Mouse (Mus musculus): Measurements from ENCODE around the gene Nup214.

The Nup214 gene

GRCm38 (mm10) chr2:32047323-32047722, 73.1 kb downstream of the Nup214 start:
- peak; percentile 88 for DNase-seq

DNA sequence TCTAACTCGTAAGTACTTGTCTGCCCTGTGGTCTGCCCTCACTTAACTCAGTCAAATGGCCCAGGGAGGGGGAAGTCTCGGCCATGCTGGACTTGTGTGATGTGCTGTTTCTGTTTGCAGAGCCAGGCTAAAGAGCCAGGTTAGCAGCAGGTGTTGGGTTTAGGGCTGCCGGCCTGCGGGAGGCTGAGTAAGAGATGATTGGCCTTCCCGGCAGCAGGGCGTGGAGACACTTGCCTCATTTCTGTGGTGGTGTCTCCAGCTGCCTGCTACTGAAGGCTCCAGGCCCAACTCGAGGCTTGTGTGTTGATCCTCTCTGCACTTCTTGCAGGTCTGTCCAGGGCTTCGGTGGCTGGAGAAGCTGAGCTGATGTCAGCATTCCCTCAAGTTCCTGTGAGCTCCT, 77.6 kb downstream of the Nup214 start:
- peak; percentile 78 for DNase-seq

DNA sequence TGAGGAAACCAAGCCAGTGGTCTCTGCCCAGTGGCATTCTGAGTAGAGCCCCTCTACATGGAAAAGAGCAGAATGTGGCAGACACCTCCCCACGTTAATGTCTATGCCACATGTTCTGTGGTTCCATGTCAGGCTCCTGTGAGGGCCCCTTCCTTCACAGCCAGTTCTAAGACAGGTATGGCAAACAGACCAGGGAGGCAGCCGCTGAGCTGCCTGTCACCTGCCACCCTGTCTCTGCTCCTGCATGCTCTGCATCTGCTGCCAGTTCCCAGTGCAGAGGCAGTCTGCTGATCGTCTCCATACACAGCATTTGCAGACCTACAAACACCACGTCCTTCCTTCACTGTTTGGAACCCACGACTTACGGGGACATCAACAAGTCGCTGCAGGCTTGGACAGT, 78.2 kb downstream of the Nup214 start:
- peak; percentile 71 for DNase-seq

- DNase-seq, result peak; percentile 65
Observed at GRCm38 (mm10) chr2:32055357-32055965, 81.2 kb downstream of the Nup214 start.

DNA sequence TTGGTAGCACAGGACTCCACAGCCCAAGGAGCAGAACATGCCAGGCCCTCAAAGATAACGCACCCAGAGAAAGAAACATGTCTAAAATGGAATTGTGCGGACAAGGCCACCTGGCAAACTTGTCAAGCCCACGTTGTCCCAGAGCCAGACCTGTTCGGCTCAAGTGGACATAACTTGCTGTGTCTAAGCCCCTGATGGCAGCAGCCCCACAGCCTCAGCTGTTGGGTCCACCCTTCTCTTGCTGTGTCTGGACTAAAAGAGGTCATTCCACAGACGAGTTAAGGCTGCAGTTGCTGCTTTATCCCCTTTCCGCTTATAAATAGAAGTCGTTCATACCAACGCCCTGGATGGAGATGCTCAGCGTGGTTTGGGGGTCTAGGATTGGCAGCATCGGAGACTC, 82.3 kb downstream of the Nup214 start:
- DNase-seq, result no peak

GRCm38 (mm10) chr2:32057360-32057759, 83.1 kb downstream of the Nup214 start:
- peak; percentile 73 for DNase-seq

DNA sequence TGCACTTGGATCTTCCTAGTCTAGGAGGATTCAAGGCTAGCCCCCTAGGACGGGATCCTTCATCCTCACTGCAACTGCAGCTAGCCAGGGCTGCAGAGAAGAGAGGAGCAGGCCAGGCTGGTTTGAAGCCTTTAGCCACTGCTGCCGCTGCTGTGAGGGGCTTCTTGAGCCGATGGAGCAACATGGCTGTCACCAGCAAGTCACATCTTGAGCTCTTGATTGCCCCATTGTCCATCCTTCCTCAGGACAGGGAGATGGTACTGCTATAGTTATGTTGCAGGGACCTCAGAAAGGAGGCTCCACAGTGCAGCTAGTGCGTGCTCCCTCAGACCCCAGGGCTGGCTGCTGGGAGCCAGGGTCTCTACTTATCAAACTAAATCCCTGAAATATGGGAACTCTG, 83.6 kb downstream of the Nup214 start:
- no peak for DNase-seq

GRCm38 (mm10) chr2:32058241-32058640, 84.0 kb downstream of the Nup214 start:
- peak; percentile 70 for DNase-seq

DNA sequence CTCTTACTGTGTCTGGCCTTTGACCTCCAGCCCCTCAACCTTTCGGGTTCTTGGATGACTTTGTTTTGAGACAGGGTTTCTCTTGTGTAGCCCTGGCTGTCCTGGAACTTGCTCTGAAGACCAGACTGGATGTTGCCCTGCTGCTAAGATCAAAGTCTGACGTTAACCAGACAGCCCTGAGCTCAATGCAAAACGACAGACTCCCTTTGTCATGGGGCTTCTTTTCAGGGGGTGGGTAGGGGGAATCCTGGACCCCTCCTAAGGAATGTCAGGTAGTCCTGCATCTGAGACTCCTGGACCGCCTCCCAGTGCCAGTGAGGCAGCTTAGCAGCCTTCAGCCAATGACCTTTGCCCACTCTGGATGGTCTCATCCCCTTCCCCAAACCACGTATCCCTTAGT, 84.5 kb downstream of the Nup214 start:
- DNase-seq, result no peak

DNA sequence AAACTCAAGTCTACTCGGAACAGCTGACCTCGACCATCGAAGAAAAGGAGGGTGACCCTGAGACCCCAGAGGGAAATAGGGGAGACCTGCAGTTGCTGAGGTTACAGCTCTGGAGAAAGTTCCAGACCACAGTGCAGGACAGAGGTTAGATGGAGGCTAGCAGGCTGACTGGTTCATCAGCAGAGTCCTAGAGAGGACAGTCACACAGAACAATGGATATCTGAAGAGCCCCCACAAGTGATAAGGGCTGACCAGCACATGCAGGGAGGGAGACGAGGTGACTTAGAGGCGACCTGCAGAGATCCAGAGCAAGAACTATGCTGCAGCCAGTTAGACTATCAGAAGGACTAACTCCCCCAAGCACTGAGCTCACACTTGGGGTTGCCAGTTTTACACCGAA, 85.4 kb downstream of the Nup214 start:
- DNase-seq, result no peak

DNA sequence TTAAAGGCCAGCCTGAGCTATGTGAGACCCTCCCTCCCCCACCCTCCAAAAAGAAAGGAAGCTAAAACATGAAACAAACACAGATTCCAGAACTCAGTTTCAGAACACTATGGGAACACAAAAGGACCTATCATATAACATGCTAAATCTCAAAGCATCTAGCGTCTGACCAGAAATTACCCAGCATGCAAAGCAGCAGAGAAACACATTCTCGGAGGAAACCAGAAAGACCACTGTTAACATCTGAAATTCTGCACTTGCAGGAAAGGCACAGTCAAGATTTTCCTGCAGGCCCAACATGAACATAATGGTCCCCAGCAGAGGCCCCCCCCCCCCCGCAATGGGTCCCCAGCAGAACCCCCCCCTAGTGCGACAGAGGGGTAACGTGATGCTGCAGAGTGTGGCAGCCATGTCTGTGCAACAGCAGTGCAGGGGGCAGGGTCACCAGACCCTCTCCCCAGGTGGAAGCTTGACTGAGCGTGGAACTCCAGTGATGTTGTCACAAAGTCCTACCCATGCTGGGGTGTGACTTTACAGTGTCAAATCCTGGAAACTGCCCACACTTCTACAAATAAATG, 86.1 kb downstream of the Nup214 start:
- peak; percentile 65 for DNase-seq

GRCm38 (mm10) chr2:32061189-32061588, 87.0 kb downstream of the Nup214 start:
- peak; percentile 64 for DNase-seq

- peak; percentile 78 for DNase-seq
Observed at GRCm38 (mm10) chr2:32061722-32062505, 87.7 kb downstream of the Nup214 start.

DNA sequence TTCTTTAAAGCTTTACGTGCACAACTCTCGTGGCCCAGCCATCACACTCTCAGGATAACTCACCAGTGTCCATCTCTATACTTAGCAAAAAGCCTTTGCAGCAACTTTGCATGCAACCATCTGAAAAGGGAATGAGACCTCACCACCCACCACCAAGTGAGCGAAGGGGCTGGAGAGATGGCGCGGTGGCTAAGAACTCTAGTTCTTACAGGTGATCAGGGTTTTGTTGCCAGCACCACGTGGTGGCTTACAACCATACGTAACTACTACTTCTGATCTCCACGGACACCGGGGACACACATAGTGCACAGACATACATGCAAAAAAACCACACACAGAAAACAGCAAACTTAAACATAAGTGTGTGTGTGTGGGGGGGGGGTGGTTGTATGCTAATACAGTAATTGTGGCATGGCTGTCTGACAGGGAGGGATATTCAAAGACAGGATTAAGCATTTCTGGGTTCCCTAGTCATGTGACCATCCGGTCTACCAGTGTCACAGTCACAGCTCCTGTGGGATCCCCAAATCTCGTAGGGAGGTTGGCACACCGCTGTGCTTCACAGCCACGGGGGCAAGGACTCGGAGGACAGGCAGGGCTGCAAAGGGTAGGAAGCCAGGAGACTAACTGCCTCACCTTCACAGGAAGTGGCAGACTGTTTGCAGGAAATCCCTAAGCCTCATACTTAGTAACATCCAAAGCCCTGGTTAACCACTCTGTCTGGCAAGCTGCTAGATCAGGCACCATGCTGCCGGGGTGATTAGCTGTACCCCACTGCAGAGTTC, 88.6 kb downstream of the Nup214 start:
- DNase-seq, result peak; percentile 85

DNA sequence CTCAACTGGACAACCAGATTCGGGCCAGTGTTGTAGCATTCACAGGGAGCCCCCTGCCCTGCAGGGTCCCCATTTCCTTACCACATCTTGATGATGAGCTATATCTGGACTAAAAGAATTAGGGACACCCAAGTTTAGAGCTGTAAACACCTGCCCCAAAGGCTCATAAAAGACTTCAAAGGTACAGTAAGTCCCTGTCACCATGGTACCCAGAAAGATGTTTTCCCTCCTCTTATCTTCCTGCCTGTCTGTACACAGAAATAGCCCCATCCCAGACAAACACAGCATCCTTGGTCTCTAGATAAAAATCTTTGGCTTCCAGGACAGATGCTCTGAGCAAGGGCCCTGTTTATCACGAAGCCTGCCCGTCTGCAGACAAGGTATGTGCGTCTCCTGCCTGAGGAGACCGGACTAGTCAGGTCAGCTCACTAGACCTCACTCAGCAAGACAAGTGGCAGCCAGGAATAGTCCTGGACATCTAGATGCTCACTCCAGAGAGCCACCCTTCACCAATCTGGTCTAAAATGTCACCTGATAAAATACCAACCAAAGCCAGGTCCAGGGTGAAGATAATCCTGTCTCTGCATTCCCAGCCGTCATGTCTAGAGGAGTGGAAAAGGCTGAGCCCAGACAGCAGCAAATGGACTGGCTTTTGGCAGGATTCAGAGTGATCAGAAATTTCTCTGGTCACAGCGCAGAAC, 89.4 kb downstream of the Nup214 start:
- DNase-seq, result no peak

DNA sequence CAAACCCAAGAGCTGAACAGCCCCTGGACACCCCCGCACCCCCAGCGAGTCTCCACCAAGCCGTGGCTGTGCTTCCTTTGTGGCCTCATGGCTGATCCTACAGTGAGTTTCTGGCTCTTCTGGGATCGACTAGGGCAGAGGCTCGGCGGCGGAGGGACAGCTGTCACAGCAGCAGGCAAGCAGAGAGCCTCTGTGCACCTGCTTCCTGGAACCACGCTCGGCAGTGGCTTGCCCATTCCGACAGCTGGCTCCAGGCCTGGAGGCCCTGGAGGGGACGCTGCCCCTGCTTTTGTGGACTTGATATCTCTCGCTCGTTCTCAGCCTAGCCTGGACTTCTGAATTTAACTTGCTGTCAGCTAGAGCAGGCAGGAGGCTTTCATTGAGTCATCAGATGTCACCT, 90.7 kb downstream of the Nup214 start:
- DNase-seq, result peak; percentile 84

DNA sequence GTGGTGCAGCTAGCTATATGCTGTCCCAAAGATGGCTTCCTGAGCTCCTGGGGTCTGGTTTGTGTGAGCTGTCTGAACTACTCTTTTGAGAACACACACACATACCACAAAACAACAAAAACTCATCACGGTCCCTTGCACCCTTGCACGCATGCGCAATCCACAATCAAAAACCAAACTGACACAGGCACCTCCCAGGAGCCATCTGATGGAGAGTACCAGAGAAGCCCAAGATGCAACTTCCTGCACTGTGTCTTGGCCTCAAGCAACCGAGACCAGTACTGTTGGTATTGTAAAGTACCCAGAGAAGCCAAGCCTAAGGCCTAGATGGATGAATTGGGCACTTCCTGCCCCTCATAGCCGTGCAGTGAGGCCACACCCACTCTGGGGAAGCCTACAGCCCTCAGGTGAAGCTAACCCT, 91.1 kb downstream of the Nup214 start:
- DNase-seq, result peak; percentile 84

GRCm38 (mm10) chr2:32066005-32066404, 91.8 kb downstream of the Nup214 start:
- no peak for DNase-seq

DNA sequence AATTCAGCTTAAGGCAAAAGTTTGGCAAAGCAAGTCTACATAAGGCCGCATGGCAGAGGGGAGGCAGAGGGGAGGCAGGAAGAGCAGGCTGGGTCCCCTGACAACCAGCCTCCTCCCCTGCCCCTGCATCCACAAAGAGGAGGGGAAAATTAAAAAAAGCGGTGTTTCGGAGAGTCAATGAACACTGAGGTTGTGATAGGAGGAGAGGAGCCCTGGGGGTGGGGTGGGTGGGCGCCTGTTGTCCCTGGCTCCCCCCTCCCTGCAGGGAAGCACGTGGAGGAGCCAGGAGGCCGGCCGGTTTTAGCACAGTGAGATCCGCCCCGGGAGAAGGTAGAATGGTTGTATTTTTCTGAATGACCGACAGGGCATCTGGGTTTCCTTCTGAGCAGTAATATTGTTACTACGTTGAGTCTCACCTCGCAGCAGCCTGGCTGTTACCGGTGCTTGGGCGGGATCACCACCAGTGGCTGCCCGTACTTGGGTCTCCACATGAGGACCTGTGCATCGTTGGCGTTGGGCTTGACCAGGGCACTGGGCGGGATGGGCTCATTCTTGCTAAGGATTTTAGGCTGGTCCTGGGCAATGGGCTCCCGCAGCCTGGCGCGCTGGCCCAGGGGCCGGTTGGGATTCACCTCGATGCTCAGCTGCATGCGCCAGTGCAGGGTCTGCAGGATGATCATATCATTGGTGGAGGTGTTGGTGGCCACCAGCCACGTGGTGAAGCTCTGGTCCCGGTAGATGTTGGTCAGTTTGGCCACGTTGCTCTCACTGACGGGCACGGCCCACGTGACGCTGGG, 94.8 kb downstream of the Nup214 start:
- no peak for DNase-seq

DNA sequence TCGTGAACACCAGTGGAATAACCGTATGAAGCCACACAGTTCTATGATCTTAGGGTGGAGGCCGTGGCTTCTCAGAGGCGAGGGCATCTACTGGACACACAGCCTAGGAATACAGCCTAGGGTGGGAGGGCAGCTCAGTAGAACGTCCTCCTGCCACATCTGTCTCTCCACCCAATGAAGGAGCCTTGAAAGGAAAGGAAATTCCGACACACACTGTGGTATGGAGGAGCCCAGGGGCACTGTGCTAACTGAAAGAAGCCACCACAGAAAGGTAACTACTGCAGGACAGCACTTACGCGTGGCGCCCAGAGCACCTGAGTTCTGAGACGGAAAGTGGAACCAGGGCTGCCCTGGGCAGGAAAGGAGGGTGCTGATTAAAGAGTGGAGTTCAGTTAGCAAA, 96.5 kb downstream of the Nup214 start:
- DNase-seq, result no peak

DNA sequence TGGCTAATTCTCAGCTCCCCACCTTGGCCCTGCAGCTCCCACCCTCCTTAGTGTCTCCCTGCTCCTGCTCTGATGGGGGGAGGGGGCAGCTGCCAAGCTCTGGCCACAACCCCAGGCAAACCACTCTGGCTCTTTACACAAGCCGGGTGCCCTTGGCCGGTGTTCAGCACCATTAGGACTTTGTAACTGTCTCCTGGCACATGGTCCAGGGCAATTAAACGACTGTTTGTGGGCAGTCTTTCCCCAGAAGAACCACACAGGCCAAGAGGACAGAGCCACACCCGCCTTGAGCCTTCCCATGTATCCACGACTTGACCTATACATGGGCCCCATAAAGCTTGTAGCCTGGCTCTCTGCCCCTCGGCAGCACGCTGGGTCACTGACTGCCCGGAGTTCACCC, 100.2 kb downstream of the Nup214 start:
- DNase-seq, result peak; percentile 12

- DNase-seq, result no peak
Observed at GRCm38 (mm10) chr2:32075368-32075767, 101.1 kb downstream of the Nup214 start.
